Comparison of ENCODE assay signal across 20 mouse cellular contexts in the genomic region with DNA sequence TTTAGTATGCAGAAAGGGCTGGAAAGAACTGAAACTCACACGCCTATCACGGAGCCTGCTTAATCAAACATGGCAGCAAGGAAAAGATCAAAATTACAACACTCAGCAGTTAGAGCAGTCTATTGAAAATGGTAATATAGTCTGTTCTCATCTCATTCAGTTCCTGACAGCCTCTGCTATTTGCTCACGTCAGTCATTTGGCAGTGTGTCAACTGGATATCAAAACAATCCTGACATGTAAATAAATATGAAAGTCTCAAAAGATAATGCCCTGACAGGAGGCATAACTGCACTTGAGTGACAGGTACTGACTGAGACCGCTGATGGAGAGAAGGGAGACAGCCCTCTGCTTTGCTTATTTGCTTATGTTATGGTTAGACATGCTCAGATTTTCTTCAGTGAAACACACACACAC.
DNase-seq lines count a peak whose midpoint lies in the region; ATAC-seq lines count a peak whose summit lies in the region.
"Had no signal": no experiment of that assay in that cellular context is flagged by ENCODE, and none has a peak within 500 bp of the region (broad histone marks: within the 10 kb centered on the region; RNA-seq: fewer than 3 reads in every experiment).

No protein-coding gene starts in this region.

- no peak for DNase-seq in hindbrain, embryonic 14.5 days (ENCODE audit: low spot score)
- DNase-seq in hindbrain, embryonic 11.5 days (ENCODE audit: low spot score), result no peak
- DNase-seq in brain, embryonic 18.5 days (ENCODE audit: low read depth, low spot score), result peak; percentile 50
- DNase-seq in midbrain, embryonic 14.5 days, result peak; percentile 51
- no peak for DNase-seq in heart, postnatal 4 days
- DNase-seq in thymus, postnatal 14 days, result no peak
- DNase-seq: B cell, adult 2 months; cerebellum, adult 8-10 months; gastrocnemius, postnatal 36 days; kidney, postnatal 4 days; layer of hippocampus, postnatal 36 days; thymus, adult 18-20 months had no signal

- H3K27me3 ChIP-seq in hindbrain, embryonic 14.5 days (ENCODE audit: control insufficient read depth, insufficient read depth, low read length), result no peaks in the 10 kb centered on the region
- no peaks in the 10 kb centered on the region for H3K27me3 ChIP-seq in hindbrain, embryonic 11.5 days (ENCODE audit: control insufficient read depth, insufficient read depth, low read length)
- H3K27me3 ChIP-seq in forebrain, embryonic 15.5 days, result no peaks in the 10 kb centered on the region
- H3K27me3 ChIP-seq in midbrain, embryonic 14.5 days (ENCODE audit: control insufficient read depth, insufficient read depth, low read length), result no peaks in the 10 kb centered on the region
- H3K27me3 ChIP-seq: heart, embryonic 15.5 days; kidney, embryonic 15.5 days; limb, embryonic 13.5 days; liver, embryonic 15.5 days; neural tube, embryonic 12.5 days had no signal

- no peaks in the 10 kb centered on the region for H3K36me3 ChIP-seq in hindbrain, embryonic 14.5 days (replicated peaks; ENCODE audit: control insufficient read depth, insufficient read depth)
- H3K36me3 ChIP-seq in hindbrain, embryonic 11.5 days (ENCODE audit: control insufficient read depth, insufficient read depth, low read length), result no peaks in the 10 kb centered on the region
- no peaks in the 10 kb centered on the region for H3K36me3 ChIP-seq in forebrain, embryonic 15.5 days
- no peaks in the 10 kb centered on the region for H3K36me3 ChIP-seq in midbrain, embryonic 14.5 days (ENCODE audit: control insufficient read depth, insufficient read depth, low read length)
- H3K36me3 ChIP-seq: heart, embryonic 15.5 days; kidney, embryonic 15.5 days; limb, embryonic 13.5 days; liver, embryonic 15.5 days; neural tube, embryonic 12.5 days had no signal

- no peaks in the 10 kb centered on the region for H3K9me3 ChIP-seq in hindbrain, embryonic 14.5 days (ENCODE audit: control insufficient read depth, low read length)
- no peaks in the 10 kb centered on the region for H3K9me3 ChIP-seq in hindbrain, embryonic 11.5 days (ENCODE audit: control insufficient read depth, low read length)
- H3K9me3 ChIP-seq in forebrain, embryonic 15.5 days, result no peaks in the 10 kb centered on the region
- no peaks in the 10 kb centered on the region for H3K9me3 ChIP-seq in midbrain, embryonic 14.5 days (ENCODE audit: control insufficient read depth, low read length)
- H3K9me3 ChIP-seq: heart, embryonic 15.5 days; kidney, embryonic 15.5 days; limb, embryonic 13.5 days; liver, embryonic 15.5 days; neural tube, embryonic 12.5 days had no signal

- no peak overlapping the region for H3K4me2 ChIP-seq in hindbrain, embryonic 14.5 days (replicated peaks)
- no peak overlapping the region for H3K4me2 ChIP-seq in hindbrain, embryonic 11.5 days (replicated peaks; ENCODE audit: low read depth, low read length)
- no peak overlapping the region for H3K4me2 ChIP-seq in forebrain, embryonic 15.5 days (replicated peaks)
- H3K4me2 ChIP-seq in midbrain, embryonic 14.5 days (ENCODE audit: low read length), result no peak overlapping the region
- H3K4me2 ChIP-seq: heart, embryonic 15.5 days; kidney, embryonic 15.5 days; limb, embryonic 13.5 days; liver, embryonic 15.5 days; neural tube, embryonic 12.5 days had no signal

- H3K9ac ChIP-seq in hindbrain, embryonic 14.5 days, result no peak overlapping the region
- no peak overlapping the region for H3K9ac ChIP-seq in hindbrain, embryonic 11.5 days (ENCODE audit: low read depth, low read length)
- no peak overlapping the region for H3K9ac ChIP-seq in forebrain, embryonic 15.5 days (replicated peaks)
- no peak overlapping the region for H3K9ac ChIP-seq in midbrain, embryonic 14.5 days (replicated peaks; ENCODE audit: low read length)
- H3K9ac ChIP-seq: heart, embryonic 15.5 days; kidney, embryonic 15.5 days; limb, embryonic 13.5 days; liver, embryonic 15.5 days; neural tube, embryonic 12.5 days had no signal

- no peaks in the 10 kb centered on the region for H3K4me1 ChIP-seq in hindbrain, embryonic 14.5 days (replicated peaks; ENCODE audit: control insufficient read depth, insufficient read depth, low read length)
- H3K4me1 ChIP-seq in hindbrain, embryonic 11.5 days (replicated peaks; ENCODE audit: control insufficient read depth, insufficient read depth, low read length), result no peaks in the 10 kb centered on the region
- H3K4me1 ChIP-seq in forebrain, embryonic 15.5 days, result peaks cover 8% of the 10 kb centered on the region
- 0 out of 2 replicates have a peak, but pooled peaks cover 2% of the 10 kb centered on the region for H3K4me1 ChIP-seq in midbrain, embryonic 14.5 days (ENCODE audit: control insufficient read depth, insufficient read depth, low read length)
- H3K4me1 ChIP-seq: heart, embryonic 15.5 days; kidney, embryonic 15.5 days; limb, embryonic 13.5 days; liver, embryonic 15.5 days; neural tube, embryonic 12.5 days had no signal

- WGBS in hindbrain, embryonic 14.5 days, result 55% methylated on average over 4 of the region's 4 CpGs
- WGBS in hindbrain, embryonic 11.5 days, result 77% methylated on average over 4 of the region's 4 CpGs
- 21% methylated on average over 4 of the region's 4 CpGs for WGBS in forebrain, embryonic 15.5 days
- WGBS in midbrain, embryonic 14.5 days, result 31% methylated on average over 4 of the region's 4 CpGs

- H3K4me3 ChIP-seq in hindbrain, embryonic 14.5 days (replicated peaks; ENCODE audit: low read length), result no peak overlapping the region
- H3K4me3 ChIP-seq in hindbrain, embryonic 11.5 days (ENCODE audit: low read depth, low read length), result no peak overlapping the region
- no peak overlapping the region for H3K4me3 ChIP-seq in forebrain, embryonic 15.5 days
- no peak overlapping the region for H3K4me3 ChIP-seq in midbrain, embryonic 14.5 days (replicated peaks; ENCODE audit: low read depth, low read length)
- H3K4me3 ChIP-seq: heart, embryonic 15.5 days; kidney, embryonic 15.5 days; limb, embryonic 13.5 days; liver, embryonic 15.5 days; neural tube, embryonic 12.5 days had no signal

- H3K27ac ChIP-seq in hindbrain, embryonic 14.5 days, result no peak overlapping the region
- H3K27ac ChIP-seq in hindbrain, embryonic 11.5 days (ENCODE audit: low read depth, low read length), result no peak overlapping the region
- no peak overlapping the region for H3K27ac ChIP-seq in forebrain, embryonic 15.5 days (replicated peaks)
- no peak overlapping the region for H3K27ac ChIP-seq in midbrain, embryonic 14.5 days (replicated peaks; ENCODE audit: low read depth, low read length)
- H3K27ac ChIP-seq: heart, embryonic 15.5 days; kidney, embryonic 15.5 days; limb, embryonic 13.5 days; liver, embryonic 15.5 days; neural tube, embryonic 12.5 days had no signal

- peak; percentile 59; the same call in 1 of the 2 replicates for ATAC-seq in hindbrain, embryonic 14.5 days (ENCODE audit: low FRiP score)
- no peak for ATAC-seq in hindbrain, embryonic 11.5 days (ENCODE audit: low FRiP score)
- ATAC-seq in forebrain, embryonic 15.5 days (replicated peaks), result peak; percentile 95
- ATAC-seq in midbrain, embryonic 14.5 days (ENCODE audit: low FRiP score, low TSS enrichment), result peak; percentile 71; the same call in 1 of the 2 replicates
- ATAC-seq: intestine, postnatal 0 days; lung, postnatal 0 days had no signal

Comparison
In these comparisons a context has a peak if more than half of its experiments do, and no peak if none do; other contexts are left out.
1. DNase-seq: peak in brain, embryonic 18.5 days (single experiment) and midbrain, embryonic 14.5 days (single experiment); none in hindbrain, embryonic 14.5 days (single experiment), hindbrain, embryonic 11.5 days (single experiment), heart, postnatal 4 days (single experiment) and thymus, postnatal 14 days (single experiment).